Mouse (Mus musculus) ES-Bruce4 (cell line): ENCODE data around the gene Ypel3.

Experiments
- CTCF ChIP-seq: IDR thresholded peaks from one replicate; pipeline ENCODE4 v1.8.1; 2011; ENCODE audit warnings: low read depth, low read length
- EP300 ChIP-seq: IDR thresholded peaks from 2 replicates; pipeline ENCODE4 v1.6.1; 2011; ENCODE audit warnings: low read depth, low read length; ENCODE audit not compliant: insufficient read depth
- POLR2A ChIP-seq: IDR thresholded peaks from one replicate; pipeline ENCODE4 v1.8.1; 2011; ENCODE audit warnings: low read length; ENCODE audit not compliant: insufficient read depth

DNA sequence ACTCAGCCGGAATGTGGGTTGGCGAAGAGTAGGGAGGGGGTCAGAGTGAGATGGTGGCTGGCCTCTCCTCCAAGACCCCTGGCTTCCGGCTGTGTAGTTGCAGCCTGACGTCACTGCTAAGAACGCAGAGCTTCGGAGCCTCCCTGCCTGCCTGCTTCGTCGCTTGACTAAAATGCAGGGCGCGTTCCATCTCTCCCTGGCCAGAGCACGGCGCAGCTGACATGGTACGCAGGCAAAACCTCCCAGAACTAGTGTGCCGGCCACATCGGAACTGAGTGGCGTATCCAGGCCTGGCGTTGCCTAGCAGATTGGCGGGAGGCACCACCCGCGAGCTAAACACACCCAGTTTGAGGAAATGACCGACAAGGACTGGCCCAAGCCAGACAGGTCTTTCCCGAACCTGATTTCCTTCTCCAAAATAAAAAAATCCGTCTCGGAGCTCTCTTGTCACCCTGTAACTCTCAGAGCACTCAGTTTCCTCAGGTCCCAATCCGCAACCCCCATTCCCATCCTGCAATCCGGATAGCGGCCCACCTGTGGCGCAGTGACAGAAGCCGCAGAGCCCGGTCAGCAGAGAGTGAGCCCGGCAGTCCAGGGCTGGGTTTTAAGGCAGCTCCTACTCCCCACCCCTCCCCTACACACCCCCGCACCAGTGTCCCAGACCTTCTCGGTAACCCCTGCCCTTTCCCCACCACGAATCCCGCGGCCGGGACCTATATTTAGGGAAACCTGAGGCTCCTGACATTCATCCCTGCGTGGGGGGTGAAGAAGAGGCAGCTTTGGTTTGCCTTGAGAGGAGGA lies 22.9 kb downstream of the Ypel3 start:
- TF ChIP-seq POLR2A, result peak; percentile 85
- no peak for TF ChIP-seq CTCF
- peak; percentile 73; the same call in 1 of the 2 replicates for TF ChIP-seq EP300
